Mouse (Mus musculus): Measurements from ENCODE around the gene Fubp1.

Gene Fubp1

GRCm38 (mm10) chr3:152209967-152210634 lies at the start of gene Fubp1, which contains the start of gene Dnajb4:
Gene Fubp1, plus strand, starts transcription at chr3:152210422.
Gene Dnajb4, minus strand, starts transcription at chr3:152210302.
- peak; percentile 100 for DNase-seq

- no peak for DNase-seq
Measured at GRCm38 (mm10) chr3:152160607-152161006, 49.6 kb upstream of the Fubp1 start.

- no peak for DNase-seq
Measured at GRCm38 (mm10) chr3:152163320-152163719, 46.9 kb upstream of the Fubp1 start.

DNA sequence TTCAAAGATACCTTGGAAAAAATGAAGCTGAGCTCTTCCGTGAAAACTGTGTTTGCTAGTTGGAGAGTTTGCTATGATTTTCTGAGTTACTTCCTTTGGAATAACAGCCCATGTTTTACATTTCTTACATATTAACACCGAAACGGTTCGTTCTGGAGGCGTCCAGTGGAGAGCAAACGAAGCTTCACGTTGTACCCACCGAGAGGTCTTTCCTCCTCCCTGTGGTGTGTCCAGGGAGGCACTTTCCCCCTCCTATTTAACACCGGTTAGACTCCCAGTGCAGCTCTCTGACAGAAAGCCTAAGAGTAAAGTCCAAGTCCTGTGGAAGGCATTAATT lies 45.2 kb upstream of the Fubp1 start:
- DNase-seq = no peak

GRCm38 (mm10) chr3:152165351-152166098 lies 44.7 kb upstream of the Fubp1 start:
- peak; percentile 11 to 16 for DNase-seq

- DNase-seq = no peak
Measured at GRCm38 (mm10) chr3:152166099-152166423, 44.2 kb upstream of the Fubp1 start, which contains the start of gene Gipc2. Gene Gipc2, minus strand, starts transcription at chr3:152166230.

GRCm38 (mm10) chr3:152166699-152167451 lies 43.3 kb upstream of the Fubp1 start:
- no peak for DNase-seq

DNA sequence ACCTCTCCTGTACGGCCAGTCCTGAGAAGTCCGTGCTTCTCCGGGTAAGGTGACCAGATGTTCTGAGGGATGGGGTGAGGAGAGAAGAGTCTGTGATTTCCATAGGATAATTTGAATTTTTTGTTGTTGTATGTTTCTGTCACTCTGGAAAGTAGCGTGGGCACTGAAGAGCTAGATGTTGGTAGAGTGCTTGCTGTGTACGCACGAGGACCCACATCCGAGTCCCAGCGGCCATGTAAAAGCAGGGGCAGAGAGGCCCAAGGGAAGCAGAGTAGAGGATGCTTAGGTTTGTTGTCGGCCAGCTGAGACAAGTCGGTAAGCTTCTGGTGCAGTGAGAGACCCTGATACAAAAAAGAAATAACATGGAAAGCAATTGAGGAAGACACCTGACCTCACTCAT lies 42.2 kb upstream of the Fubp1 start:
- DNase-seq = no peak

DNA sequence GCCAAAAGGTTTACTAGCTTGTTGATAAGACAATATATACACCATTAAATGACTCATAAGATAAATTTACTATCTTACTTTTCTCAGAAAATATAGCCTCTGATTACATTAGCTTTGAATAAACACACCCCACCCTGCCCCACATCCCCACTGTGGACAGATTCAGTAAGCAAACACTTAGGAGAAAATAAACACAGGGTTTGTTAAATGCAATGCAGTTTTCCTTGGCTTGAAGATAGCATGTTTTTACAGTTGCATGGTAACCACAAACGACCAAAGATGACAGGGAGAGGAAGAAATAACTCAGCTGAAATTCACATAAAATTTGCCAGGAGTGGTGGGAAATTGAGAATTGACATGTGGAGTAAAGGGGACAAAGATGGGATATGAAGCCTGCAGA lies 39.8 kb upstream of the Fubp1 start:
- DNase-seq = no peak

- no peak for DNase-seq
Measured at GRCm38 (mm10) chr3:152171236-152171635, 39.0 kb upstream of the Fubp1 start.

GRCm38 (mm10) chr3:152171862-152172261 lies 38.4 kb upstream of the Fubp1 start:
- no peak for DNase-seq

GRCm38 (mm10) chr3:152172322-152172935 lies 37.8 kb upstream of the Fubp1 start:
- DNase-seq = no peak

GRCm38 (mm10) chr3:152178816-152179215 lies 31.4 kb upstream of the Fubp1 start:
- no peak for DNase-seq

DNA sequence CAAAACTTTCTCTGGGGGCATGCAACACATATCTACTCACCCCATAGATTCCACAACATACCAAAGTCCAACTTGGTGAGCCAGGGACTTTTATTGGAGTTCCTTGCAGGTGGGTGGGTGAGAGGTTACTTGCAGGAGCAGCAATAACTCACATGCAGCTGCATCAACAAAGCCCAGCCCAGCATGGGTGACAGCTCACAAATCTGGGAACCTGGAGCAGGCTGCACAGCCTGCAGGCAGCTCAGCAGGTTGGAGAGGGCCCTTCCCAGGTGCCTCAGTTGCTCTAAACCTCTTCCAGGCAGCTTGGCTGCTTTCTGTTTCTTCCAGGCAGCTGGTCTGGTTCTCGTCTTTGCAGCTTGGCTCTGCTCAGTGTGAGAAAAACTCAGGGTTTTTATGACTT lies 30.9 kb upstream of the Fubp1 start:
- DNase-seq = no peak

GRCm38 (mm10) chr3:152180624-152181023 lies 29.6 kb upstream of the Fubp1 start:
- DNase-seq = no peak

DNA sequence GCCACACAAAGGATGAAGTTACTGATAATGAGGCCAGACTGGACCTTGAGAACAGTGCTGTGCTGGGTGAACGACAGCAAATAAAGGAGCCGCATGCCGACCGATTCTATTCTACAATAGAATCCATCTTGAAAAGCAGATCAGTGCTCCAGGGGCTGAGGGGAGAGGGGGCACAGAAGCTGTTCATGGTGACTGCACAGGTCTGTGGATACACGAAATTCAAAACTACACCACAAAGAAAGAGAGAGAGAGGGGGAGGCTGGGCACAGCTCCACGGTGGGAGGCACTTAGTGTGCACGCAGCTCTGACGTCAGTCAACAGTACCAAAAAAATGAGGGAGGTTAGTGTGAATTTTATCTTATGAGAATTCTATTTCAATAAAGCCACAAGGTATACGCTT lies 26.7 kb upstream of the Fubp1 start:
- DNase-seq = no peak

- DNase-seq = no peak
Measured at GRCm38 (mm10) chr3:152186106-152186505, 24.1 kb upstream of the Fubp1 start.

DNA sequence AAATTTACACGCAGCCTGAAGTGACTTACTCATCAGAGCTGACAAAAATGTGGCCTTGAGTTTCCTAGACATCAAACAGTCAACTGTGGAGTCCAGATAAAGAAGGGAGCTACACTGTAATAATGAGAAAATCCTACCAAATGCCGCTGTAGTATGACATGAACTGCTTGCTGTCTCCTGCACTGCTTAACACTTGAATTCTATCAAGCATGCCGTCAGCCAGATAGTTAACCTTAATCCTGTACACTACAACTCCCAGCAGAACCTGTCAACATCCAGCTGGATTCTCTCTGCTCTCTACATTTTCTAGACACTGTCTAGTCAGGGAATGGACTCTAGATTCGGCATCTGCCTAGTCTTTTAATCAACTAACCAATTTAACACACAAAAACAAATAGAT lies 20.9 kb upstream of the Fubp1 start:
- DNase-seq = no peak

GRCm38 (mm10) chr3:152190679-152191477 lies 19.3 kb upstream of the Fubp1 start:
- no peak for DNase-seq

DNA sequence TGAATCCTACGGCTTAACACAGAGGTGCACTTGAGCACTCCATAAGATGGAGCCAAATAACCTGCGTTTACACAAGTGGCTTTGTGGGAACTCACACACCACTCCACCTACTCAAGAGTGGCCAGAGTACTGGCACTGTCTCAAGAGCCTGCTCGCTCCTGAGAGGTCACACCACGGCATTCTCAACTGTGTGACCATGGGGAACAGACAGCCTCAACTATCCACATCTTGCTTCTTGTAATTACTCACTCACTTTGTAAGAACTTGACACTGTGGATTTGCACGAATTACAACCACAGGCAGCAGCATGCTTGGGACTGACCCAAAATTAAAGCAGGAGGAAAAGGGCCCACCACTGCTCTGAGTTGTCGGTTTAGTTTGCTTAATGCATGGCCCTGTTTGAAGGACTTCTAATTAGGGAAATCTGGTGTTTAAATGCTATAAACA lies 18.4 kb upstream of the Fubp1 start:
- DNase-seq = peak in 1 of 2 experiments; percentile 16

DNA sequence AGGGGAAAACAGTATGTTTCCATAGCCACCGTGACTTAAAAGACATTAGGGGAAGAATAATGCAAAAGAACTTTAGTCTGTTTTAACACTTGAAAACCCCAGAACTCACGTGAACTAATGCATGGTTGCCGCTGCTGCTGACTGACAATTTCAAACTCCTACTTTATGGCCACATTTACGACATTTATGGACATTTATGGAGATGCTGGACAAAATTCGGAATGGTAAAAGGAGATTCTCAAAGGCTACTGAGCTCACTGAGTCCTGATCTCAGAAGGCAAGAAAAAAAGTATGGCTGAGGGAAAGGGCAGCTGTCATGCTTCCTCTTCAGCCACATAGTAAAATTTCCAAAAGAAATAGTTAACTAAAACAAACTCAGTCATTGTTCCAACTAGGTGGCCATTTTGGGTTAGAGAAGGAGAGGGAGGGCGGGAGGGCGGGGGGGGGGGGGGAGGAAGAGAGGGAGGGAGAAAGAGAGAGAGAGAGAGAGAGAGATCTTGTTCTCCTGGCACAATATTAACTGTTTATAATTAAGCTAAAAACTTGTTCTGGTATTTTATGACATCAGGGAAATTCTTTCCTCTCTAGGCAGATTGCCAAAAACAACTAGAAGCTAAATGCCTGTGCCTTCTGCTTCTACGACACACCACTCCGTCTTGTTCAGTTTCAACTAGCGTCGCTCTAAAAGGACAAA lies 17.8 kb upstream of the Fubp1 start:
- no peak for DNase-seq

- no peak for DNase-seq
Measured at GRCm38 (mm10) chr3:152193177-152193576, 17.0 kb upstream of the Fubp1 start.
